Mouse (Mus musculus): Measurements from ENCODE around the gene Vps37c.

Gene Vps37c

GRCm38 (mm10) chr19:10689470-10690166, 1.1 kb downstream of the Vps37c start:
- DNase-seq (ENCODE audit: low read depth, low spot score) = no peak

- no peak for DNase-seq (ENCODE audit: low read depth, low spot score)
These were observed 1.8 kb downstream of the Vps37c start for GRCm38 (mm10) chr19:10690336-10690735.

- no peak for DNase-seq (ENCODE audit: low read depth, low spot score)
These were observed 2.6 kb downstream of the Vps37c start for GRCm38 (mm10) chr19:10691121-10691520.

- DNase-seq (ENCODE audit: low read depth, low spot score) = no peak
These were observed 3.1 kb downstream of the Vps37c start for GRCm38 (mm10) chr19:10691660-10692059.

GRCm38 (mm10) chr19:10692361-10692760, 3.8 kb downstream of the Vps37c start:
- DNase-seq (ENCODE audit: low read depth, low spot score) = no peak

GRCm38 (mm10) chr19:10693926-10694682, 5.6 kb downstream of the Vps37c start:
- no peak for DNase-seq (ENCODE audit: low read depth, low spot score)

GRCm38 (mm10) chr19:10695801-10696200, 7.3 kb downstream of the Vps37c start:
- no peak for DNase-seq (ENCODE audit: low read depth, low spot score)

GRCm38 (mm10) chr19:10698131-10698991, 9.8 kb downstream of the Vps37c start:
- DNase-seq (ENCODE audit: low read depth, low spot score) = peak; percentile 50

- no peak for DNase-seq (ENCODE audit: low read depth, low spot score)
These were observed 11.3 kb downstream of the Vps37c start for GRCm38 (mm10) chr19:10699851-10700250.

GRCm38 (mm10) chr19:10701013-10701726, 12.6 kb downstream of the Vps37c start:
- DNase-seq (ENCODE audit: low read depth, low spot score) = no peak

- no peak for DNase-seq (ENCODE audit: low read depth, low spot score)
These were observed 13.6 kb downstream of the Vps37c start for GRCm38 (mm10) chr19:10702125-10702524.

- DNase-seq (ENCODE audit: low read depth, low spot score) = no peak
These were observed 14.9 kb downstream of the Vps37c start for GRCm38 (mm10) chr19:10703470-10703869.

- DNase-seq (ENCODE audit: low read depth, low spot score) = no peak
These were observed 18.7 kb downstream of the Vps37c start for GRCm38 (mm10) chr19:10707087-10707875.

- DNase-seq (ENCODE audit: low read depth, low spot score) = no peak
These were observed 19.3 kb downstream of the Vps37c start for GRCm38 (mm10) chr19:10707881-10708280.

- no peak for DNase-seq (ENCODE audit: low read depth, low spot score)
These were observed 20.4 kb downstream of the Vps37c start for GRCm38 (mm10) chr19:10708900-10709299.

GRCm38 (mm10) chr19:10709360-10710087, 21.0 kb downstream of the Vps37c start:
- peak; percentile 88 for DNase-seq (ENCODE audit: low read depth, low spot score)

- peak; percentile 62 for DNase-seq (ENCODE audit: low read depth, low spot score)
These were observed 21.6 kb downstream of the Vps37c start for GRCm38 (mm10) chr19:10710088-10710511.

- DNase-seq (ENCODE audit: low read depth, low spot score) = no peak
These were observed 22.2 kb downstream of the Vps37c start for GRCm38 (mm10) chr19:10710751-10711150.

GRCm38 (mm10) chr19:10712194-10712593, 23.7 kb downstream of the Vps37c start:
- no peak for DNase-seq (ENCODE audit: low read depth, low spot score)

GRCm38 (mm10) chr19:10712646-10713045, 24.1 kb downstream of the Vps37c start:
- DNase-seq (ENCODE audit: low read depth, low spot score) = no peak
